Mouse (Mus musculus) cerebellum, adult 2 months (tissue): ENCODE results near the gene Heatr3.

Experiments
- CTCF ChIP-seq: fragments of 200-500 bp; IDR thresholded peaks from 2 replicates; pipeline ENCODE4 v1.5.1; 2011; ENCODE audit warnings: low read depth, mild to moderate bottlenecking, control low read depth, low read length, moderate library complexity, borderline replicate concordance; ENCODE audit not compliant: insufficient read depth
- POLR2A ChIP-seq: fragments of 200-500 bp; IDR thresholded peaks from 2 replicates; pipeline ENCODE4 v1.6.1; 2011; ENCODE audit warnings: low read length, control low read depth, borderline replicate concordance; ENCODE audit not compliant: insufficient read depth

- TF ChIP-seq CTCF (no peak), POLR2A (peak; percentile 94)
Measured at GRCm38 (mm10) chr8:88137748-88138484, at the start of gene Heatr3.
